Mouse (Mus musculus) heart, adult 2 months (tissue): ENCODE data around the gene Cdk19.

Experiments
- CTCF ChIP-seq: fragments of 200-600 bp; IDR thresholded peaks from 2 replicates; pipeline ENCODE4 v1.8.1; 2022; ENCODE audit warnings: antibody characterized with exemption, mild to moderate bottlenecking, moderate library complexity
- EP300 ChIP-seq: fragments of 200-500 bp; IDR thresholded peaks from 2 replicates; pipeline ENCODE4 v1.6.1; 2011; ENCODE audit warnings: low read depth, low read length, control low read depth; ENCODE audit not compliant: insufficient read depth
- POLR2A ChIP-seq: fragments of 200-500 bp; IDR thresholded peaks from 2 replicates; pipeline ENCODE4 v1.6.1; 2011; ENCODE audit warnings: mild to moderate bottlenecking, low read depth, low read length, control low read depth; ENCODE audit not compliant: insufficient read depth

DNA sequence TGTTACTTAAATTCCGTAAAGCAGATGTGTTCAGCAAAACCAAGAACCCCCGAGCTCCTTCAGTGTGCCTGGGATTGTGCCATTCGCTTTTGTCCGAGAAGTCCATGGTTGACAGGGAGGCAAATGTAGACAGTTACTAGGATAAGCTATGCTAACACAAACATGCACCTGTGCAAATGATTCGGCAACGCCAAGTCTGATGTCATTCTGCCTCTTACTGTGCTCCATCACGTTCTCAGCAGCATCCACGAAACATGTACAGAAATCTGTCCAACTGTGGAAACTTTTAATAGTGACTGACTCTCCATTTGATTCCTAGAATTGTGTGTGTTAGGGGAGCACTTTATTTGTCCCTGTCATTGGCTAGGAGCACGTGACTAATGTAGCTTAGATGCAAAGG is 93.0 kb downstream of the Cdk19 start:
- TF ChIP-seq POLR2A (no peak), CTCF (no peak), EP300 (no peak)
